Mouse (Mus musculus) cerebellum, postnatal 14 days (tissue): ENCODE results near the gene Pdk4.

Experiments
- DNase-seq, 2 experiments: peaks; one replicate each; pipeline ENCODE4 v3.0.0; 2021; ENCODE audit warnings: mixed read lengths in 2 of 2

Gene Pdk4

GRCm38 (mm10) chr6:5444331-5444898, 51.7 kb downstream of the Pdk4 start:
- no peak for DNase-seq

- DNase-seq, result peak in 1 of 2 experiments; percentile 7
Observed at GRCm38 (mm10) chr6:5443104-5443863, 52.8 kb downstream of the Pdk4 start.

- DNase-seq, result no peak
Observed at GRCm38 (mm10) chr6:5442316-5443085, 53.6 kb downstream of the Pdk4 start.

GRCm38 (mm10) chr6:5441221-5441620, 54.9 kb downstream of the Pdk4 start:
- DNase-seq, result no peak

- peak in 1 of 2 experiments; percentile 7 for DNase-seq
Observed at GRCm38 (mm10) chr6:5437757-5438156, 58.4 kb downstream of the Pdk4 start.

- DNase-seq, result no peak
Observed at GRCm38 (mm10) chr6:5433887-5434286, 62.2 kb downstream of the Pdk4 start.
